Mouse (Mus musculus) kidney, adult 2 months (tissue): Measurements from ENCODE around the gene Utp14a. TPM values are rescaled to one million over a fixed set of nuclear protein-coding genes. Genes with fewer than 3 reads are reported as not detected.

Experiments
- DNase-seq: peaks from one replicate; pipeline ENCODE4 v3.0.0; 2021
- H3K27ac ChIP-seq: fragments of 200-500 bp; 2 replicates; pipeline ENCODE4 v1.5.1; 2012; ENCODE audit warnings: low read depth, low read length, control low read depth, inconsistent platforms; ENCODE audit not compliant: insufficient read depth
- H3K27me3 ChIP-seq: fragments of 200-500 bp; replicated peaks from 2 replicates; pipeline ENCODE4 v1.6.1; 2012; ENCODE audit warnings: mild to moderate bottlenecking, moderate library complexity, low read length, inconsistent platforms; ENCODE audit not compliant: control insufficient read depth, insufficient read depth
- H3K36me3 ChIP-seq: fragments of 200-500 bp; 2 replicates; pipeline ENCODE4 v1.6.1; 2012; ENCODE audit warnings: mild to moderate bottlenecking, moderate library complexity, low read length, inconsistent platforms; ENCODE audit not compliant: control insufficient read depth, insufficient read depth
- H3K4me1 ChIP-seq: fragments of 200-500 bp; 2 replicates; pipeline ENCODE4 v1.6.1; 2011; ENCODE audit warnings: low read length; ENCODE audit not compliant: control insufficient read depth, insufficient read depth
- H3K4me3 ChIP-seq: fragments of 200-500 bp; 2 replicates; pipeline ENCODE4 v1.5.1; 2011; ENCODE audit warnings: mild to moderate bottlenecking, low read depth, low read length, control low read depth; ENCODE audit not compliant: insufficient read depth
- CTCF ChIP-seq: fragments of 200-500 bp; conservative IDR thresholded peaks from 2 replicates; pipeline ENCODE4 v1.5.1; 2011; ENCODE audit warnings: low read depth, mild to moderate bottlenecking, control low read depth, low read length, moderate library complexity, mixed read lengths; ENCODE audit not compliant: insufficient read depth, insufficient read length
- POLR2A ChIP-seq: fragments of 200-500 bp; IDR thresholded peaks from one replicate; pipeline ENCODE4 v1.6.1; 2011; ENCODE audit warnings: low read depth, low read length, control low read depth
- WGBS: fragments of 180-500 bp; shearing (Covaris S2); methylation state at CpG from one replicate; pipeline ENCODE4 v1.1.7; 2018; 5-methylcytosine and 5-hydroxymethylcytosine counted together
- polyA plus RNA-seq: library from polyadenylated mRNA; depleted of rRNA; stranded (reverse); fragments of >200 nt; gene quantifications from 2 replicates; pipeline ENCODE4 v1.2.3, GENCODE M21; 2012

The Utp14a gene
- polyA plus RNA-seq, 1 experiment: 2.4 TPM

DNA sequence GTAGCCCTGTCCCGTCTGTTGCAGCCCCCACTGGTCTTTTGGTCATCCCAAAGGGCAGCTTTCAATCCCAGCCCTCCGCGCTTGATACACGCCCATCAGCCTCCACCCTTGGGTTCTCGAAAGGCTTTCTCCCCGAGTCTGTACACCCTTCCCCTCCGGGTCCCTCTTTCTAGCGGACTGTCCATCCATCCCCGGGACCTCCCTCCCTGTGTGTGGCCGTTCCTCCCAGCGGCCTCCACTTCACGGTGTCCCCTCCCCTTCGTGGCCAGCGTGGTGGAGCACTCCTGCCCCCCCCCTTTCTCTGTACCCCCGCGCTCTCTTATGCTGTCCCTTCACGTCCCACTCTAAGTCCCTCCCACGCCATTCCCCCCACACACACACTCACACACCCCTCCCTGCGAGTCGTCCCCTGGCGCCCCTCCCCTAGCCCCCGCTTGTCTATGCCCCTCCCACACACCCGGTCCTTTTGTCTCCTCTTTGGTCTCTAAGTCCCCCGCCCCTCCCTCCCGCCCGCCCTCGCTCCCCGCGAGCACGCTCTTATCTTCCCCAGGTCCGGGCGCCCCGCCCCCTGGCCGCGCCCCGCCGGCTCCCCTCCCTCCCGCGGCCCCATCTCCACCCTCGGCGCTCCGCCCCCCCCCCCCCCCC lies 28.5 kb downstream of the Utp14a start:
- Histone ChIP-seq H3K4me3 (peak overlapping the region; percentile 86), H3K36me3 (no peaks in the 10 kb centered on the region), H3K4me1 (no peaks in the 10 kb centered on the region), H3K27me3 (no peaks in the 10 kb centered on the region), H3K27ac (peak overlapping the region; percentile 98)
- no peak for TF ChIP-seq CTCF
- peak; percentile 19 for TF ChIP-seq POLR2A
- WGBS: 3% methylated on average over 19 of the region's 42 CpGs
- peak; percentile 82 for DNase-seq

DNA sequence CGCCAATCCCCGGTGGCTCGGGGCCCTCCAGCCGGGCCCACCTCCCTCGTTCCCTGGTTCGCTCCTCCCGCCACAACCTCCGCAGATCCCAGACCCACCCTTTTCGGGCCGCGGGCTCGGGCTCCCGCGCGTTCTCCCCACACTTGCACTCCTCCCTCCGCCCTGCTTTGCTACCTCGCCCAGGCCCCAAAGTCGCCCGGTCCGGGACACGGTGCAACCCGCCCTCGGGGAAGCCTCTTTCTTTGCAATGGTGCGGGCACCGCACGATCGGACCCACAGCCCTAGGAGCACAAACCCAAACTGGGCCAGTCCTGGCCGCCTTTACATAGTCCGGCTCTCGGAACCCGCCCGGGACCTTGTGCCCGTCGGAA lies 29.0 kb downstream of the Utp14a start:
- no peak for DNase-seq
- TF ChIP-seq CTCF (no peak), POLR2A (no peak)
- Histone ChIP-seq H3K27ac (peak overlapping the region; percentile 20; the same call in 1 of the 2 replicates), H3K4me3 (peak overlapping the region; percentile 52), H3K36me3 (no peaks in the 10 kb centered on the region), H3K27me3 (no peaks in the 10 kb centered on the region), H3K4me1 (no peaks in the 10 kb centered on the region)
- WGBS: 5% methylated on average over 22 of the region's 34 CpGs

DNA sequence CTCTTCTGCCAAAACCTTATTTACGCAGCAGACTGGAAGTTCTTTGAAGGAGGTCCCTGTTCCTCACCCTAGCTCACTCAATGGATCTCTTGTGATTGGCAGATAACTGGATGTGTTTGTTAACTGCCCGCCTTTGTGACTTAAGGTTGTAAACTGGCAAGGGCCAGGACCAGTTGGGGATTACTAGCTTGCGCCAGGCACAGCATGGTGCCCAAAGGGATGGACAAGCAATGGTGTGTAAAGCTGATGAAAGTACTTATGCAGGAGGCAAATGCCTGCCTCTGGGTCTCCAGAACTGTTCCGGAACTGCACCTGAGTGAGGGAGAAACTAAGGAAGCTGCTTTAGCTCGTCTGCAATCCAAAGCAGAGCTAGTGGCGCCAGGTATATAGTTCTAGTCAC lies 29.8 kb downstream of the Utp14a start:
- H3K27ac ChIP-seq: no peak overlapping the region
- H3K4me3 ChIP-seq: no peak overlapping the region
- H3K27me3 ChIP-seq: no peaks in the 10 kb centered on the region
- no peaks in the 10 kb centered on the region for H3K4me1 ChIP-seq
- DNase-seq: no peak
- no peaks in the 10 kb centered on the region for H3K36me3 ChIP-seq
- TF ChIP-seq CTCF: no peak
- no peak for TF ChIP-seq POLR2A
- 74% methylated on average over 6 of the region's 6 CpGs for WGBS

DNA sequence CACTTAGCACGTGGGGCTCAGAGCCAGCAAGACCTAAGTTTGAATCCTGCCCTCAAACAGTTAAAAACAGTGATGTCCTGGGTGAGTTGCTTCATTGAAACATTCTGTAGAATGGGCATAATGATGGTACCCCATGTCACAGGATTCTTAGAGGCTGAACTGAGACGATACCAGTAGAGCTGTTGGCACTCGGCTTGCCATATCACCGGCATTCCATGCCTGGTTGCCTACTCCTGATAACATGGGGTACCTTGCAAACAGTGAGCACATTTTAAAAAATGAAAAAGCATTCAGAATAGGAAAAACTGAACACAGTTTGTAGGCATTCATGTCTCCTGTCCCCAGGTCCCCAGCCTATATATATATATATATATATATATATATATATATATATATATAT lies 31.3 kb downstream of the Utp14a start:
- WGBS: 93% methylated on average over 4 of the region's 4 CpGs
- Histone ChIP-seq H3K36me3 (no peaks in the 10 kb centered on the region), H3K27ac (no peak overlapping the region), H3K4me1 (no peaks in the 10 kb centered on the region), H3K27me3 (no peaks in the 10 kb centered on the region), H3K4me3 (no peak overlapping the region)
- DNase-seq: no peak
- no peak for TF ChIP-seq CTCF
- TF ChIP-seq POLR2A: no peak

DNA sequence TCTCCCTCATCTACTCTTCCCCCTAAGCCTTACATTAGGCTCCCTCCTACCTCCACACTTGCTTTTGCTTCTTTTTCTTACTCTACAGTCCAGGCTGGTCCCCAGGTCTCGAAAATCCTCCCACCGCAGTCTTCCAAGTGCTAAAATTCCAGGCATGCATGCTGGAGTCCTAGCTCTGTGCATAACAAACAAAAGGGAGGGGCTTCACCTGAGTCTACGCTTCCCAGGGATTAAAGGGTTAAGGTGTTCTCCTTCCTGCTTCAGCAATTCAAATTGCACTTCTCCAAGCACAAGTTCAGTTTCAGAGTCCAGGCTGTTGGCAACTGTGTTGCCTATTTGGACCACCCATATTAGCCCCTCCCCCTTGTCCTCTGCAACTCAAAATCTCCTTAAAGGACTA lies 34.8 kb downstream of the Utp14a start:
- no peak for TF ChIP-seq CTCF
- TF ChIP-seq POLR2A: no peak
- Histone ChIP-seq H3K36me3 (no peaks in the 10 kb centered on the region), H3K4me1 (no peaks in the 10 kb centered on the region), H3K4me3 (no peak overlapping the region), H3K27me3 (no peaks in the 10 kb centered on the region), H3K27ac (no peak overlapping the region)
- peak; percentile 25 for DNase-seq
- WGBS: 18% methylated on average over 3 of the region's 3 CpGs

DNA sequence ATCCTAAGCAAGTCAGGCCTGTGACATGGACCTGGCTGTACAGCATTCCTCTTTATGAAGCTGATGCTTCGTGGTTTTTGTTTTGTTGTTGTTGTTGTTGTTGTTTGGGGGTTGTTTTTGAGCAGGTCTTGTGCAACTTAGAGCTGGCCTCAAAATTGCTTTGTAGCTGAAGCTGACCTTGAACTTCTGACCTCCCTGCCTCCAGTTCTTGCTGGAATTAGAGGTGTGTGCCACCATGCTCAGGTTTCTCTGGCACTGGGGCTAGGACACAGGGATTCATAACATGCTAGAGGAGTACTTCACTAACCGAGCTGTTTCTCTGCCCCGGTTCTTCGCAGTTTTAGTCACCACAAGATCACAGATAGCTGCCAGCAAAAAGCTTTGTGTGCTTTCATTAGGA lies 48.7 kb downstream of the Utp14a start:
- H3K27me3 ChIP-seq: no peaks in the 10 kb centered on the region

DNA sequence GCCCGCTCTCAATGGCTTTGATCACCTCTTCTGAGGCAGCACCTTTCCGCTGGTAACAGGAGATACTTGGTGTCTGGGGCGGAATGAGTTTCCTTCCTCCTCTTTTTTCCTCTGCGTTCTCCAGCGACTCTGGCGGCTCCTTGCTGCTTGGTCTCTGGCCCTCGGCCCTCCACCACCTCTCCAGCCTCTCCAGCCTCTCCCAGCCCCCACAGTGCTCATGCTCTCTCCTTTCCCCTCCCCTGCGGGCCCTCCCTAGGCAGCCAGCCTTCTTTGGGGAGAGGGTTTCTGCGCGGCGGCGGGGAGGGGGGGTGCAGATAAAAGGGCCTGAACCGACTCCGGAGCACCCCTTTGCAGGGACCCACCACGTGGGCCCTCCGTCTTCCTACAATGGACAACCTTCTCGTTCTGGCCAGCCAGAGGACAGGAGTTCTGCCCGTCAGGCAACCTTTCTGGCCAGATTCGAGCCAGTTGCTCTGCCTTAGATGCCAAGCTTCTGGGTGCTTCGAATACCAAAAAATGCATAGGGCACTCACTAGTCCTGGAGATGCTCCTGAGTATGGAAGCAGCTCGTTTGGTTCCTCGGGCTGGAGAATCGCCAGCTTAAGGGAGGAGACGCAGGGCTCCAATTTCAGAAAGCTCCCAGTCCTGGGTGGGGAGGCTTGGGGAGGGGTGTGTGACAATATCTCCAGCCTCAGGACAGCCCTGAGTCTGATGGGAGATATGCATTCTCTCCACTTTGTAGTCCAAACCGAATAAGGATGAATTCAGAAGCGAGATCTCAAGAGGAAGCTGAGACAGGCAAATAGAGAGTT lies 54.2 kb downstream of the Utp14a start:
- Histone ChIP-seq H3K4me1 (no peaks in the 10 kb centered on the region; the same call in 1 of the 2 replicates), H3K27me3 (no peaks in the 10 kb centered on the region), H3K27ac (no peak overlapping the region), H3K36me3 (no peaks in the 10 kb centered on the region), H3K4me3 (no peak overlapping the region)
- 29% methylated on average over 26 of the region's 26 CpGs for WGBS
- no peak for TF ChIP-seq POLR2A
- TF ChIP-seq CTCF: no peak
- DNase-seq: no peak

More for the DNA sequence above, 48.7 kb downstream of the Utp14a start:
- WGBS: 79% methylated on average over 4 of the region's 4 CpGs
- no peak for DNase-seq
- TF ChIP-seq POLR2A (no peak), CTCF (no peak)
- no peak overlapping the region for H3K27ac ChIP-seq
- H3K4me3 ChIP-seq: no peak overlapping the region
- no peaks in the 10 kb centered on the region for H3K4me1 ChIP-seq
- H3K36me3 ChIP-seq: no peaks in the 10 kb centered on the region
